9 mouse cellular contexts compared by ENCODE assay signal in the genomic region with DNA sequence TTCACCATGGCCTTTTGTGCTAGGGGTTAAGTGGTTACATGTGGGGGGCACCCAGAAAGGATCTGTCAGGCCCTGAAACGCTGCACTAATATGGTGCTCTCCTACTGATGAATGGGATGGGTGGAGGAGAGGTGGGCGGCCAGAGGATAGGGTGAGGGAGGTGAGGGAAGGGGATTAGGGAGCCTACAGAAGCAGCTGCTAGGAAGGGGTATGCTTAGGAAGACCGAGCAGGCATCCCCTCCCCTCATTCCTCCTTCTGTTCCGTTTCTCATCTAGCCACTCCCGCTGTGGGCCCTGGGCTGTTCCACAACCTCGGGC. TPM values are rescaled to one million over a fixed set of nuclear protein-coding genes. Genes with fewer than 3 reads are reported as not detected.
DNase-seq lines count a peak whose midpoint lies in the region; ATAC-seq and TF ChIP-seq lines count a peak whose summit lies in the region.
"Had no signal": no experiment of that assay in that cellular context is flagged by ENCODE, and none has a peak within 500 bp of the region (broad histone marks: within the 10 kb centered on the region; RNA-seq: fewer than 3 reads in every experiment).

No protein-coding gene starts in this region.

- peaks cover 6% of the 10 kb centered on the region for H3K4me1 ChIP-seq in lung, embryonic 16.5 days (replicated peaks; ENCODE audit: control insufficient read depth, insufficient read depth, low read length)
- no peaks in the 10 kb centered on the region for H3K4me1 ChIP-seq in forebrain, postnatal 0 days (ENCODE audit: insufficient read depth)
- peaks cover 14% of the 10 kb centered on the region for H3K4me1 ChIP-seq in limb, embryonic 13.5 days
- H3K4me1 ChIP-seq in stomach, postnatal 0 days (replicated peaks; ENCODE audit: control insufficient read depth, insufficient read depth) = no peaks in the 10 kb centered on the region

- peak overlapping the region; percentile 43 for H3K4me2 ChIP-seq in lung, embryonic 16.5 days (ENCODE audit: low read depth, low read length)
- peak overlapping the region; percentile 45 for H3K4me2 ChIP-seq in forebrain, postnatal 0 days (ENCODE audit: low read depth)
- H3K4me2 ChIP-seq in limb, embryonic 13.5 days (replicated peaks) = peak overlapping the region; percentile 59
- peak overlapping the region; percentile 41; the same call in 1 of the 2 replicates for H3K4me2 ChIP-seq in stomach, postnatal 0 days (replicated peaks; ENCODE audit: low read depth)

- H3K27ac ChIP-seq in lung, embryonic 16.5 days (ENCODE audit: low read length) = no peak overlapping the region
- no peak overlapping the region for H3K27ac ChIP-seq in forebrain, postnatal 0 days (ENCODE audit: low read depth, low read length)
- H3K27ac ChIP-seq in limb, embryonic 13.5 days = no peak overlapping the region; the same call in 1 of the 2 replicates
- H3K27ac ChIP-seq in stomach, postnatal 0 days (replicated peaks) = no peak overlapping the region

- peak; percentile 37; the same call in 1 of the 2 replicates for ATAC-seq in lung, embryonic 16.5 days (ENCODE audit: low read depth)
- ATAC-seq in forebrain, postnatal 0 days = no peak
- ATAC-seq in limb, embryonic 13.5 days (ENCODE audit: low FRiP score, low read depth) = peak; percentile 38
- no peak for ATAC-seq in stomach, postnatal 0 days (ENCODE audit: low FRiP score, low TSS enrichment)

- no peaks in the 10 kb centered on the region for H3K36me3 ChIP-seq in lung, embryonic 16.5 days (ENCODE audit: control insufficient read depth, insufficient read depth, low read length)
- no peaks in the 10 kb centered on the region for H3K36me3 ChIP-seq in forebrain, postnatal 0 days (ENCODE audit: insufficient read depth)
- H3K36me3 ChIP-seq in limb, embryonic 13.5 days = no peaks in the 10 kb centered on the region
- no peaks in the 10 kb centered on the region for H3K36me3 ChIP-seq in stomach, postnatal 0 days (ENCODE audit: control insufficient read depth, insufficient read depth, low read length)

- no peaks in the 10 kb centered on the region for H3K9me3 ChIP-seq in lung, embryonic 16.5 days (ENCODE audit: control insufficient read depth, low read length)
- H3K9me3 ChIP-seq in forebrain, postnatal 0 days (ENCODE audit: low read length) = no peaks in the 10 kb centered on the region
- H3K9me3 ChIP-seq in limb, embryonic 13.5 days = no peaks in the 10 kb centered on the region
- H3K9me3 ChIP-seq in stomach, postnatal 0 days (ENCODE audit: control insufficient read depth, low read length) = no peaks in the 10 kb centered on the region

- no peak for TF ChIP-seq CTCF in forebrain, postnatal 0 days (IDR thresholded peaks at IDR 0.05; ENCODE audit: low read depth)
- no peak for TF ChIP-seq CTCF in stomach, postnatal 0 days (IDR thresholded peaks at IDR 0.05; ENCODE audit: low read depth)

- no peak overlapping the region; the same call in 1 of the 2 replicates for H3K9ac ChIP-seq in lung, embryonic 16.5 days (ENCODE audit: low read length)
- peak overlapping the region; percentile 22; the same call in 1 of the 2 replicates for H3K9ac ChIP-seq in forebrain, postnatal 0 days
- H3K9ac ChIP-seq in limb, embryonic 13.5 days = peak overlapping the region; percentile 45; the same call in 1 of the 2 replicates
- H3K9ac ChIP-seq in stomach, postnatal 0 days (ENCODE audit: low read length) = 0 out of 2 replicates have a peak overlapping the region, but pooled peaks have one; percentile 8

- no peak for DNase-seq in lung, postnatal 10 days
- no peak for DNase-seq in forebrain, postnatal 0 days
- no peak for DNase-seq in stomach, postnatal 0 days (ENCODE audit: low spot score)
- no peak for DNase-seq in right cerebral cortex, postnatal 10 days (ENCODE audit: low spot score in 2 of 2)
- DNase-seq in urinary bladder, adult 2 months (ENCODE audit: low spot score) = no peak
- DNase-seq: right cerebral cortex, postnatal 25 days; thymus, postnatal 4 days had no signal

- no peak overlapping the region for H3K4me3 ChIP-seq in lung, embryonic 16.5 days (ENCODE audit: low read length)
- peak overlapping the region; percentile 18; the same call in 1 of the 2 replicates for H3K4me3 ChIP-seq in forebrain, postnatal 0 days (ENCODE audit: low read depth, low read length)
- peak overlapping the region; percentile 24 for H3K4me3 ChIP-seq in limb, embryonic 13.5 days
- no peak overlapping the region for H3K4me3 ChIP-seq in stomach, postnatal 0 days (ENCODE audit: low read depth, low read length)

- TF ChIP-seq EP300 in stomach, postnatal 0 days (optimal IDR thresholded peaks at IDR 0.05) = no peak

- WGBS in lung, embryonic 16.5 days = 14% methylated on average over 6 of the region's 6 CpGs
- WGBS in forebrain, postnatal 0 days = 4% methylated on average over 6 of the region's 6 CpGs
- 7% methylated on average over 6 of the region's 6 CpGs for WGBS in limb, embryonic 13.5 days
- 19% methylated on average over 6 of the region's 6 CpGs for WGBS in stomach, postnatal 0 days

- no peaks in the 10 kb centered on the region for H3K27me3 ChIP-seq in lung, embryonic 16.5 days (ENCODE audit: control insufficient read depth, insufficient read depth, low read depth, low read length)
- H3K27me3 ChIP-seq in forebrain, postnatal 0 days (ENCODE audit: insufficient read depth, low read length) = no peaks in the 10 kb centered on the region
- H3K27me3 ChIP-seq in limb, embryonic 13.5 days = no peaks in the 10 kb centered on the region
- no peaks in the 10 kb centered on the region for H3K27me3 ChIP-seq in stomach, postnatal 0 days (ENCODE audit: control insufficient read depth, insufficient read depth, low read length)

RNA-seq across cellular contexts. Expression of gene 5730409E04Rik, which starts 7.2 kb away (rescaled TPM):
- polyA plus RNA-seq in lung, embryonic 16.5 days (2015; fragmentation: Nextera tagmentation; extraction: Ambion mirVana) = 1.8 and 1.9 TPM in 2 replicates
- 36.6 and 38.2 TPM in 2 replicates for total RNA-seq in forebrain, postnatal 0 days (2014; rRNA removed)
- polyA plus RNA-seq in forebrain, postnatal 0 days (2015; fragmentation: Nextera tagmentation; extraction: Ambion mirVana) = 10.1 and 19.0 TPM in 2 replicates
- polyA plus RNA-seq in limb, embryonic 13.5 days (2015; fragmentation: Nextera tagmentation; extraction: Ambion mirVana) = 4.6 and 4.7 TPM in 2 replicates
- polyA plus RNA-seq in stomach, postnatal 0 days (2015; fragmentation: Nextera tagmentation; extraction: Ambion mirVana) = 1.5 and 1.9 TPM in 2 replicates
- polyA plus RNA-seq in urinary bladder, adult 2 months (2012; rRNA removed) = 20.7 and 26.9 TPM in 2 replicates

RNA-seq across cellular contexts. Expression of gene Clspn, which starts 45.7 kb away (rescaled TPM):
- 37.5 and 41.3 TPM in 2 replicates for polyA plus RNA-seq in lung, embryonic 16.5 days (2015; fragmentation: Nextera tagmentation; extraction: Ambion mirVana)
- 3.5 and 4.2 TPM in 2 replicates for total RNA-seq in forebrain, postnatal 0 days (2014; rRNA removed)
- 2.3 and 3.0 TPM in 2 replicates for polyA plus RNA-seq in forebrain, postnatal 0 days (2015; fragmentation: Nextera tagmentation; extraction: Ambion mirVana)
- polyA plus RNA-seq in limb, embryonic 13.5 days (2015; fragmentation: Nextera tagmentation; extraction: Ambion mirVana) = 44.0 and 46.3 TPM in 2 replicates
- polyA plus RNA-seq in stomach, postnatal 0 days (2015; fragmentation: Nextera tagmentation; extraction: Ambion mirVana) = 5.9 and 8.9 TPM in 2 replicates
- polyA plus RNA-seq in urinary bladder, adult 2 months (2012; rRNA removed) = 0.74 and 0.81 TPM in 2 replicates

Comparison
In these comparisons a context has a peak if more than half of its experiments do, and no peak if none do; other contexts are left out.
1. ATAC-seq: peak in lung, embryonic 16.5 days (single experiment) and limb, embryonic 13.5 days (single experiment); none in forebrain, postnatal 0 days (single experiment) and stomach, postnatal 0 days (single experiment).
2. H3K4me3 ChIP-seq: peak in forebrain, postnatal 0 days (single experiment) and limb, embryonic 13.5 days (single experiment); none in lung, embryonic 16.5 days (single experiment) and stomach, postnatal 0 days (single experiment).
3. Peak in every context shown above with its lines, with median percentiles within 50 percentile points of each other: H3K4me2 ChIP-seq.